Mouse (Mus musculus): ENCODE measurements around the gene AL607142.1. TPM values are rescaled to one million over a fixed set of nuclear protein-coding genes. Genes with fewer than 3 reads are reported as not detected.

The AL607142.1 gene
- polyA plus RNA-seq, 1 experiment from 2014 or later: not detected

GRCm38 (mm10) chr4:120126047-120126446 is 61.3 kb downstream of the AL607142.1 start:
- Histone ChIP-seq H3K27me3 (ENCODE audit: insufficient read depth, low read length) (no peaks in the 10 kb centered on the region), H3K4me1 (replicated peaks; ENCODE audit: insufficient read depth, low read length) (no peaks in the 10 kb centered on the region), H3K36me3 (ENCODE audit: insufficient read depth, low read length) (no peaks in the 10 kb centered on the region), H3K4me3 (replicated peaks; ENCODE audit: low read depth, low read length) (no peak overlapping the region), H3K4me2 (ENCODE audit: low read length) (no peak overlapping the region), H3K9me3 (replicated peaks; ENCODE audit: low read length) (no peaks in the 10 kb centered on the region), H3K27ac (no peak overlapping the region), H3K9ac (ENCODE audit: low read depth, low read length) (no peak overlapping the region)
- ATAC-seq (replicated peaks; ENCODE audit: low FRiP score, low read depth) (no peak), DNase-seq (ENCODE audit: low spot score) (no peak)
- TF ChIP-seq CTCF (IDR thresholded peaks at IDR 0.05; ENCODE audit: low read depth): no peak
- 83% methylated on average over 6 of the region's 6 CpGs for WGBS

GRCm38 (mm10) chr4:120127333-120127732 is 62.5 kb downstream of the AL607142.1 start:
- Histone ChIP-seq H3K9ac (ENCODE audit: low read depth, low read length) (no peak overlapping the region), H3K4me3 (replicated peaks; ENCODE audit: low read depth, low read length) (no peak overlapping the region), H3K27ac (no peak overlapping the region), H3K4me1 (replicated peaks; ENCODE audit: insufficient read depth, low read length) (no peaks in the 10 kb centered on the region), H3K4me2 (ENCODE audit: low read length) (no peak overlapping the region), H3K36me3 (ENCODE audit: insufficient read depth, low read length) (no peaks in the 10 kb centered on the region), H3K27me3 (ENCODE audit: insufficient read depth, low read length) (no peaks in the 10 kb centered on the region), H3K9me3 (replicated peaks; ENCODE audit: low read length) (no peaks in the 10 kb centered on the region)
- TF ChIP-seq CTCF (IDR thresholded peaks at IDR 0.05; ENCODE audit: low read depth): no peak
- WGBS: 73% methylated on average over 3 of the region's 3 CpGs
- no peak for ATAC-seq (replicated peaks; ENCODE audit: low FRiP score, low read depth)
- no peak for DNase-seq (ENCODE audit: low spot score)

DNA sequence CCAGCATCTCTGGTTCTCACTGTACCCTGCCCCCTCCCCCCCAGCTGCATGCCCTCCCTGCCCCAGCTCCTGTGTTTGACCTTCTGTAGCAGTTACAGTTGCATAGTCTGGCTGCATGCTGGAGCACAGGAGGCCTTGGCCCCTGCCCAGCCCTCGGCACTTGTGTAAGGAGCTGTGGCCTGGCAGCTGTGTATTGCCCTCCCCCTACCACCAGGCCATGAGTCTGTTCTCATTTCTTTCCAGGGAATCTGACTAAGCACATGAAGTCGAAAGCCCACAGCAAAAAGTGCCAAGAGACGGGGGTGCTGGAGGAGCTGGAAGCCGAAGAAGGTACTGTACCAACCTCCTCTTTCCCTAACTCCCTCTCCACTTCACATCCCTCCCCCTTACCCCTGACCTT is 63.2 kb downstream of the AL607142.1 start:
- Histone ChIP-seq H3K4me3 (replicated peaks; ENCODE audit: low read depth, low read length) (no peak overlapping the region), H3K4me2 (ENCODE audit: low read length) (no peak overlapping the region), H3K9me3 (replicated peaks; ENCODE audit: low read length) (no peaks in the 10 kb centered on the region), H3K36me3 (ENCODE audit: insufficient read depth, low read length) (no peaks in the 10 kb centered on the region), H3K27ac (no peak overlapping the region), H3K27me3 (ENCODE audit: insufficient read depth, low read length) (no peaks in the 10 kb centered on the region), H3K9ac (ENCODE audit: low read depth, low read length) (no peak overlapping the region), H3K4me1 (replicated peaks; ENCODE audit: insufficient read depth, low read length) (no peaks in the 10 kb centered on the region)
- ATAC-seq (replicated peaks; ENCODE audit: low FRiP score, low read depth) (no peak), DNase-seq (ENCODE audit: low spot score) (no peak)
- no peak for TF ChIP-seq CTCF (IDR thresholded peaks at IDR 0.05; ENCODE audit: low read depth)
- WGBS: 84% methylated on average over 4 of the region's 4 CpGs

- Histone ChIP-seq H3K9me3 (replicated peaks; ENCODE audit: low read length) (no peaks in the 10 kb centered on the region), H3K4me1 (replicated peaks; ENCODE audit: insufficient read depth, low read length) (no peaks in the 10 kb centered on the region), H3K27me3 (ENCODE audit: insufficient read depth, low read length) (no peaks in the 10 kb centered on the region), H3K9ac (ENCODE audit: low read depth, low read length) (no peak overlapping the region), H3K36me3 (ENCODE audit: insufficient read depth, low read length) (no peaks in the 10 kb centered on the region), H3K27ac (no peak overlapping the region), H3K4me3 (replicated peaks; ENCODE audit: low read depth, low read length) (no peak overlapping the region), H3K4me2 (ENCODE audit: low read length) (no peak overlapping the region)
- ATAC-seq (replicated peaks; ENCODE audit: low FRiP score, low read depth) (0 out of 2 replicates have a peak, but pooled peaks have one; percentile 43), DNase-seq (ENCODE audit: low spot score) (peak; percentile 86)
- WGBS: 42% methylated on average over 4 of the region's 4 CpGs
- peak; percentile 92 for TF ChIP-seq CTCF (IDR thresholded peaks at IDR 0.05; ENCODE audit: low read depth)
These were observed 64.6 kb downstream of the AL607142.1 start for GRCm38 (mm10) chr4:120129233-120129885.

DNA sequence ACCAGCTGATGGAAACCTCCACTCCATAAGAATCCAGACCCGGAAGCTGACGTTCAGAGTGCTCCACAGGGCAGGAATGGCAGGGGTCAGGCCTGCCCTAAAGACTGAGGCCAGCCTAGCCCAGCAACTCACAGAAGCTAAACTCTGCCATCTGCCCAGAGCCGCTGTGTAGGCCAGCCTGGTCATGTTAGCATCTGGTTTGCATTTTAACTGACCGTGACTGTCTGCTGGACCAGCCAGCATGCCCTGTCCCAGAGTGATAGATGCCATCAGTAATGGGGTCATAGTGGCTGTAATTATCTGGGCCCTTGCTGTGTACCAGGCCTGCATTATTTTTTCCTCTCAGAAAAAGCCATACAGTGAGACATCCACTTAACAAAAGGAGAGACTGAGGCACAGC is 66.1 kb downstream of the AL607142.1 start:
- WGBS: 46% methylated on average over 4 of the region's 4 CpGs
- Histone ChIP-seq H3K36me3 (ENCODE audit: insufficient read depth, low read length) (no peaks in the 10 kb centered on the region), H3K4me3 (replicated peaks; ENCODE audit: low read depth, low read length) (no peak overlapping the region), H3K9ac (ENCODE audit: low read depth, low read length) (no peak overlapping the region), H3K9me3 (replicated peaks; ENCODE audit: low read length) (no peaks in the 10 kb centered on the region), H3K27me3 (ENCODE audit: insufficient read depth, low read length) (no peaks in the 10 kb centered on the region), H3K4me1 (replicated peaks; ENCODE audit: insufficient read depth, low read length) (no peaks in the 10 kb centered on the region), H3K4me2 (ENCODE audit: low read length) (no peak overlapping the region), H3K27ac (no peak overlapping the region)
- no peak for TF ChIP-seq CTCF (IDR thresholded peaks at IDR 0.05; ENCODE audit: low read depth)
- ATAC-seq (replicated peaks; ENCODE audit: low FRiP score, low read depth): no peak
- DNase-seq (ENCODE audit: low spot score): no peak

- Histone ChIP-seq H3K27ac (no peak overlapping the region), H3K36me3 (ENCODE audit: insufficient read depth, low read length) (no peaks in the 10 kb centered on the region), H3K4me2 (ENCODE audit: low read length) (no peak overlapping the region), H3K9ac (ENCODE audit: low read depth, low read length) (no peak overlapping the region), H3K9me3 (replicated peaks; ENCODE audit: low read length) (no peaks in the 10 kb centered on the region), H3K27me3 (ENCODE audit: insufficient read depth, low read length) (no peaks in the 10 kb centered on the region), H3K4me1 (replicated peaks; ENCODE audit: insufficient read depth, low read length) (no peaks in the 10 kb centered on the region), H3K4me3 (replicated peaks; ENCODE audit: low read depth, low read length) (no peak overlapping the region)
- no peak for DNase-seq (ENCODE audit: low spot score)
- no peak for TF ChIP-seq CTCF (IDR thresholded peaks at IDR 0.05; ENCODE audit: low read depth)
- 71% methylated on average over 24 of the region's 24 CpGs for WGBS
- ATAC-seq (replicated peaks; ENCODE audit: low FRiP score, low read depth): no peak
These were observed 66.8 kb downstream of the AL607142.1 start for GRCm38 (mm10) chr4:120131441-120132220.

All from kidney, postnatal 0 days (tissue).